Mouse (Mus musculus) embryo, embryonic 10 days (tissue): ENCODE measurements around the gene Cideb.

Experiments used
- DNase-seq: peaks from one replicate; pipeline ENCODE4 v3.0.0-alpha.2; 2015; ENCODE audit warnings: low spot score

Cideb gene

GRCm38 (mm10) chr14:55721700-55722437, 36.4 kb downstream of the Cideb start, which contains the start of gene Rabggta:
Gene Rabggta (minus strand): TSS chr14:55722263.
- DNase-seq = peak; percentile 98

GRCm38 (mm10) chr14:55721076-55721475, 37.2 kb downstream of the Cideb start:
- DNase-seq = no peak

- DNase-seq = no peak
Observed at GRCm38 (mm10) chr14:55720666-55721065, 37.6 kb downstream of the Cideb start.

- no peak for DNase-seq
Observed at GRCm38 (mm10) chr14:55719737-55720136, 38.5 kb downstream of the Cideb start.

GRCm38 (mm10) chr14:55716884-55717283, 41.4 kb downstream of the Cideb start:
- DNase-seq = no peak

GRCm38 (mm10) chr14:55716271-55716670, 42.0 kb downstream of the Cideb start:
- no peak for DNase-seq

GRCm38 (mm10) chr14:55714893-55715292, 43.4 kb downstream of the Cideb start:
- DNase-seq = no peak

GRCm38 (mm10) chr14:55713729-55714122, 44.5 kb downstream of the Cideb start, which contains the start of gene Tgm1:
Gene Tgm1 (minus strand): TSS chr14:55713926.
- no peak for DNase-seq

GRCm38 (mm10) chr14:55713007-55713728, 45.1 kb downstream of the Cideb start:
- DNase-seq = peak; percentile 36

- DNase-seq = no peak
Observed at GRCm38 (mm10) chr14:55711786-55712185, 46.5 kb downstream of the Cideb start.

- no peak for DNase-seq
Observed at GRCm38 (mm10) chr14:55709509-55709908, 48.7 kb downstream of the Cideb start.

- DNase-seq = no peak
Observed at GRCm38 (mm10) chr14:55707397-55707796, 50.9 kb downstream of the Cideb start.

GRCm38 (mm10) chr14:55706051-55706600, 52.1 kb downstream of the Cideb start:
- no peak for DNase-seq
